19 mouse cellular contexts compared by ENCODE assay signal in the genomic region with DNA sequence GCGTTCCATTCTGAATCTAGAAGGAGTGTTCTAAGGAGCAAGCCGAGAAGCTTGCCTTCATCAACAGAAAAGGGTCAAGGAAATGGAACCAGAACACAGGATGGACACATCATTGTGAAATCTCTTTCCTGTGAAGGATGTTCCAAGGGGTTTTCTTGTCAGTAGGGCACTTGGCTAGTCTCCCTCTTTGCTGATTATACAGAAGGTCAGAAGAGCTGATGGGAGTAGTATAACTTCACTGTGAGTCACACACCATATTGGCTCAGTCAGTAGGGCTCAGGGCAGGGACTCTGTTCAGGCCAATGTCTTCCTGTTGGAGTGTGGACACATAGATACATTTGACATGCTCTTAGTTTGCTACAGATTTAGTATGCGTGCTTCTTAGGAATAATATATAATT.
DNase-seq lines count a peak whose midpoint lies in the region; ATAC-seq and TF ChIP-seq lines count a peak whose summit lies in the region.
"Had no signal": no experiment of that assay in that cellular context is flagged by ENCODE, and none has a peak within 500 bp of the region (broad histone marks: within the 10 kb centered on the region; RNA-seq: fewer than 3 reads in every experiment).

No protein-coding gene starts in this region.

- no peak overlapping the region for H3K9ac ChIP-seq in liver, adult 2 months (ENCODE audit: low read depth, low read length)
- H3K9ac ChIP-seq in liver, postnatal 0 days (replicated peaks), result no peak overlapping the region
- H3K9ac ChIP-seq: embryonic facial prominence, embryonic 15.5 days; forebrain, embryonic 13.5 days; heart, embryonic 13.5 days; hindbrain, embryonic 12.5 days; liver, embryonic 13.5 days had no signal

- no peaks in the 10 kb centered on the region for H3K4me1 ChIP-seq in liver, adult 2 months (ENCODE audit: control insufficient read depth, insufficient read depth, low read length)
- no peaks in the 10 kb centered on the region for H3K4me1 ChIP-seq in liver, postnatal 0 days (ENCODE audit: insufficient read depth)
- no peaks in the 10 kb centered on the region for H3K4me1 ChIP-seq in hindbrain, embryonic 10.5 days (replicated peaks)
- H3K4me1 ChIP-seq: forebrain, embryonic 13.5 days; hindbrain, embryonic 12.5 days; liver, embryonic 13.5 days; midbrain, embryonic 10.5 days had no signal

- no peak overlapping the region for H3K4me3 ChIP-seq in liver, adult 2 months (ENCODE audit: insufficient read depth, low read depth, low read length)
- no peak overlapping the region for H3K4me3 ChIP-seq in liver, postnatal 0 days (ENCODE audit: low read depth, low read length)
- no peak overlapping the region for H3K4me3 ChIP-seq in hindbrain, embryonic 10.5 days
- H3K4me3 ChIP-seq: embryonic facial prominence, embryonic 15.5 days; forebrain, embryonic 13.5 days; heart, embryonic 13.5 days; hindbrain, embryonic 12.5 days; liver, embryonic 13.5 days; midbrain, embryonic 10.5 days had no signal

- H3K27ac ChIP-seq in liver, adult 2 months (replicated peaks; ENCODE audit: insufficient read depth, low read depth, low read length), result no peak overlapping the region
- H3K27ac ChIP-seq in liver, postnatal 0 days (ENCODE audit: low read depth), result no peak overlapping the region
- no peak overlapping the region for H3K27ac ChIP-seq in hindbrain, embryonic 10.5 days
- H3K27ac ChIP-seq: forebrain, embryonic 13.5 days; heart, embryonic 13.5 days; hindbrain, embryonic 12.5 days; liver, embryonic 13.5 days; midbrain, embryonic 10.5 days had no signal

- no peak for TF ChIP-seq POLR2A in liver, adult 2 months (IDR thresholded peaks at IDR 0.05; ENCODE audit: extremely low read depth, insufficient read depth, low read length)

- no peaks in the 10 kb centered on the region for H3K9me3 ChIP-seq in liver, postnatal 0 days (ENCODE audit: low read length)
- no peaks in the 10 kb centered on the region for H3K9me3 ChIP-seq in hindbrain, embryonic 10.5 days
- H3K9me3 ChIP-seq: embryonic facial prominence, embryonic 15.5 days; forebrain, embryonic 13.5 days; heart, embryonic 13.5 days; hindbrain, embryonic 12.5 days; liver, embryonic 13.5 days; midbrain, embryonic 10.5 days had no signal

- H3K36me3 ChIP-seq in liver, adult 2 months (ENCODE audit: control insufficient read depth, insufficient read depth, low read length), result no peaks in the 10 kb centered on the region
- no peaks in the 10 kb centered on the region for H3K36me3 ChIP-seq in liver, postnatal 0 days (replicated peaks; ENCODE audit: insufficient read depth, low read length)
- H3K36me3 ChIP-seq in hindbrain, embryonic 10.5 days, result no peaks in the 10 kb centered on the region
- H3K36me3 ChIP-seq: embryonic facial prominence, embryonic 15.5 days; heart, embryonic 13.5 days; hindbrain, embryonic 12.5 days; liver, embryonic 13.5 days; midbrain, embryonic 10.5 days had no signal

- TF ChIP-seq CTCF in liver, adult 2 months (IDR thresholded peaks at IDR 0.05; ENCODE audit: low read depth, low read length), result no peak
- no peak for TF ChIP-seq CTCF in liver, postnatal 0 days (IDR thresholded peaks at IDR 0.05; ENCODE audit: low read depth)

- no peak for ATAC-seq in liver, postnatal 0 days
- ATAC-seq: forebrain, embryonic 13.5 days; inflammation-experienced regulatory T-cells, adult 6 months had no signal

- peak; percentile 11 to 39 for DNase-seq in heart, adult 18-20 months
- DNase-seq in heart, postnatal 14 days, result no peak
- DNase-seq in liver, adult 2 months (ENCODE audit: extremely low read depth, low read depth, low spot score), result peak; percentile 4
- DNase-seq in liver, postnatal 0 days, result no peak
- DNase-seq in Muller cell, postnatal 12 days (ENCODE audit: inconsistent ontology term), result peak; percentile 29
- peak; percentile 25 to 44 for DNase-seq in adrenal gland, postnatal 36 days
- no peak for DNase-seq in hindbrain, embryonic 10.5 days (ENCODE audit: low spot score)
- DNase-seq: cerebellum, adult 9-10 months; gastrocnemius, postnatal 14 days; layer of hippocampus, adult 9-11 months; liver, embryonic 13.5 days; right cerebral cortex, postnatal 14 days; thymus, postnatal 25 days had no signal

- H3K27me3 ChIP-seq in liver, adult 2 months (ENCODE audit: control insufficient read depth, insufficient read depth, low read length), result no peaks in the 10 kb centered on the region; the same call in 1 of the 2 replicates
- H3K27me3 ChIP-seq in liver, postnatal 0 days (ENCODE audit: insufficient read depth, low read length), result no peaks in the 10 kb centered on the region
- no peaks in the 10 kb centered on the region for H3K27me3 ChIP-seq in hindbrain, embryonic 10.5 days (ENCODE audit: insufficient read depth, poor library complexity, severe bottlenecking)
- H3K27me3 ChIP-seq: embryonic facial prominence, embryonic 15.5 days; forebrain, embryonic 13.5 days; heart, embryonic 13.5 days; hindbrain, embryonic 12.5 days; liver, embryonic 13.5 days had no signal

- TF ChIP-seq EP300 in liver, postnatal 0 days (IDR thresholded peaks at IDR 0.05; ENCODE audit: low read depth), result no peak

- no peak overlapping the region for H3K4me2 ChIP-seq in liver, postnatal 0 days (ENCODE audit: low read depth, low read length)
- H3K4me2 ChIP-seq: embryonic facial prominence, embryonic 15.5 days; forebrain, embryonic 13.5 days; heart, embryonic 13.5 days; hindbrain, embryonic 12.5 days; liver, embryonic 13.5 days had no signal

- no peaks in the 10 kb centered on the region for H3K79me2 ChIP-seq in liver, adult 2 months (ENCODE audit: control insufficient read depth, insufficient read depth, low read length)

- intact Hi-C loops in heart, postnatal 14 days (cut with DNase I), result loop anchor here (10.0 kb wide), 1 partner anchor 436 kb away; the partner anchor contains the start of gene Id2

- WGBS in liver, adult 2 months, result 76% methylated on average over 3 of the region's 3 CpGs
- WGBS in liver, postnatal 0 days (ENCODE audit: insufficient replicate concordance), result 62% methylated on average over 3 of the region's 3 CpGs
- 87% methylated on average over 3 of the region's 3 CpGs for WGBS in hindbrain, embryonic 10.5 days

Comparison
In these comparisons a context has a peak if more than half of its experiments do, and no peak if none do; other contexts are left out.
1. DNase-seq: peak in heart, adult 18-20 months (2 of 2), liver, adult 2 months (single experiment), Muller cell, postnatal 12 days (single experiment) and adrenal gland, postnatal 36 days (2 of 2); none in heart, postnatal 14 days (0 of 2), liver, postnatal 0 days (single experiment) and hindbrain, embryonic 10.5 days (single experiment).